Mouse (Mus musculus) heart, adult 2 months (tissue): ENCODE data around the gene Xpot.
A peak's percentile ranks its signal among the peaks of the same experiment; 100 is the strongest.

ENCODE experiments used
- CTCF ChIP-seq: fragments of 200-600 bp; IDR thresholded peaks from 2 replicates; pipeline ENCODE4 v1.8.1; 2022; ENCODE audit warnings: antibody characterized with exemption, mild to moderate bottlenecking, moderate library complexity
- POLR2A ChIP-seq: fragments of 200-500 bp; IDR thresholded peaks from 2 replicates; pipeline ENCODE4 v1.6.1; 2011; ENCODE audit warnings: mild to moderate bottlenecking, low read depth, low read length, control low read depth; ENCODE audit not compliant: insufficient read depth

- TF ChIP-seq CTCF (no peak), POLR2A (peak; percentile 74)
Measured at GRCm38 (mm10) chr10:121586675-121587370, 39.3 kb downstream of the Xpot start, which contains the start of gene Tbk1.
